Mouse (Mus musculus) kidney, adult 2 months (tissue): Measurements from ENCODE around the gene Plcxd3.

ENCODE experiments used
- CTCF ChIP-seq: fragments of 200-500 bp; conservative IDR thresholded peaks from 2 replicates; pipeline ENCODE4 v1.5.1; 2011; ENCODE audit warnings: low read depth, mild to moderate bottlenecking, control low read depth, low read length, moderate library complexity, mixed read lengths; ENCODE audit not compliant: insufficient read depth, insufficient read length
- POLR2A ChIP-seq: fragments of 200-500 bp; IDR thresholded peaks from one replicate; pipeline ENCODE4 v1.6.1; 2011; ENCODE audit warnings: low read depth, low read length, control low read depth

- TF ChIP-seq CTCF (no peak), POLR2A (no peak)
Measured at GRCm38 (mm10) chr15:4341620-4342019, 33.7 kb upstream of the Plcxd3 start.
